Mouse (Mus musculus) adrenal gland, postnatal 14 days (tissue): ENCODE results near the gene Psmd4. TPM values are rescaled to one million over a fixed set of nuclear protein-coding genes. Genes with fewer than 3 reads are reported as not detected.

Source experiments
- microRNA-seq, 2 experiments: library from miRNA; unstranded; fragments of <30 nt; microRNA quantifications; one replicate each; pipeline ENCODE4 v1.2.0; 2021
- total RNA-seq: library from RNA; stranded (reverse); gene quantifications from 2 replicates; pipeline ENCODE4 v1.2.3, GENCODE M21; 2021

Gene Psmd4
- total RNA-seq, 1 experiment from 2014 or later: 218 TPM

Small RNA genes lying within 50 kb of the gene (microRNA-seq; reads per million reads assigned to microRNA genes)
- gene Mir7013: 0.76 to 0.85 reads per million in 2 experiments

Other genes starting within 250 kb of the Psmd4 start
- gene Pogz, start 205.0 kb downstream of the Psmd4 start, total RNA-seq: 29.1 and 31.4 TPM in 2 replicates
- gene Psmb4, start 155.7 kb downstream of the Psmd4 start, total RNA-seq: 262 and 280 TPM in 2 replicates
- 68.0 and 87.5 TPM in 2 replicates for gene Selenbp1, start 109.6 kb downstream of the Psmd4 start, total RNA-seq
- gene Rfx5, start 88.5 kb downstream of the Psmd4 start, total RNA-seq: 22.4 and 26.9 TPM in 2 replicates
- 40.5 and 46.3 TPM in 2 replicates for gene Pi4kb, start 67.9 kb downstream of the Psmd4 start, total RNA-seq
- gene Zfp687, start 27.2 kb downstream of the Psmd4 start, total RNA-seq: 30.9 and 33.2 TPM in 2 replicates
- gene Pip5k1a, start 64.3 kb upstream of the Psmd4 start, total RNA-seq: 42.9 and 43.8 TPM in 2 replicates
- gene Vps72, start 68.4 kb upstream of the Psmd4 start, total RNA-seq: 56.6 and 62.8 TPM in 2 replicates
- 1.4 TPM in 1 of 2 replicates, not detected in the other for gene Tmod4, start 81.9 kb upstream of the Psmd4 start, total RNA-seq
- 39.8 and 43.6 TPM in 2 replicates for gene Scnm1, start 91.4 kb upstream of the Psmd4 start, total RNA-seq
- gene Lysmd1, start 91.5 kb upstream of the Psmd4 start, total RNA-seq: 9.0 and 11.3 TPM in 2 replicates
- 1.7 and 7.8 TPM in 2 replicates for gene Tnfaip8l2, start 99.7 kb upstream of the Psmd4 start, total RNA-seq
- 2.8 and 5.4 TPM in 2 replicates for gene Sema6c, start 117.8 kb upstream of the Psmd4 start, total RNA-seq
- 22.6 and 26.4 TPM in 2 replicates for gene Gabpb2, start 175.3 kb upstream of the Psmd4 start, total RNA-seq
- 63.3 and 80.3 TPM in 2 replicates for gene Cdc42se1, start 186.1 kb upstream of the Psmd4 start, total RNA-seq
- gene Mllt11, start 189.6 kb upstream of the Psmd4 start, total RNA-seq: 6.9 and 15.1 TPM in 2 replicates
- not detected in 2 replicates for gene Gm128, start 199.0 kb upstream of the Psmd4 start, total RNA-seq
- 0.19 and 0.34 TPM in 2 replicates for gene Bnipl, start 208.6 kb upstream of the Psmd4 start, total RNA-seq
- 78.9 and 104 TPM in 2 replicates for gene Mindy1, start 238.7 kb upstream of the Psmd4 start, total RNA-seq
- 21.6 and 24.0 TPM in 2 replicates for gene Prune1, start 239.5 kb upstream of the Psmd4 start, total RNA-seq